Mouse (Mus musculus) erythroblast, embryonic 14.5 days (primary cell): ENCODE measurements around the gene Mmp27.

Experiments
- GATA1 ChIP-seq: IDR thresholded peaks from 2 replicates; pipeline ENCODE4 v1.6.1; 2012; ENCODE audit warnings: low read length, inconsistent platforms, mixed read lengths
- TAL1 ChIP-seq: IDR thresholded peaks from 3 replicates; pipeline ENCODE4 v1.6.1; 2012; ENCODE audit warnings: low read length, inconsistent platforms, mixed read lengths

GRCm38 (mm10) chr9:7542763-7543162 is 28.4 kb upstream of the Mmp27 start:
- TF ChIP-seq TAL1 (no peak), GATA1 (no peak)
